Mouse (Mus musculus) T-helper 2 cell (primary cell): Measurements from ENCODE around the gene Actl6b.

Experiments
- in situ Hi-C: fragments of 300-600 bp; cut with MboI, MseI; formaldehyde crosslinking; loops from one replicate; pipeline ENCODE4 v1.15.1; 2025; ENCODE audit warnings: high pct_unique_total_duplicates

The Actl6b gene

GRCm38 (mm10) chr5:137528247-137528968 is 24.9 kb upstream of the Actl6b start:
- in situ Hi-C loops: no loop called here

DNA sequence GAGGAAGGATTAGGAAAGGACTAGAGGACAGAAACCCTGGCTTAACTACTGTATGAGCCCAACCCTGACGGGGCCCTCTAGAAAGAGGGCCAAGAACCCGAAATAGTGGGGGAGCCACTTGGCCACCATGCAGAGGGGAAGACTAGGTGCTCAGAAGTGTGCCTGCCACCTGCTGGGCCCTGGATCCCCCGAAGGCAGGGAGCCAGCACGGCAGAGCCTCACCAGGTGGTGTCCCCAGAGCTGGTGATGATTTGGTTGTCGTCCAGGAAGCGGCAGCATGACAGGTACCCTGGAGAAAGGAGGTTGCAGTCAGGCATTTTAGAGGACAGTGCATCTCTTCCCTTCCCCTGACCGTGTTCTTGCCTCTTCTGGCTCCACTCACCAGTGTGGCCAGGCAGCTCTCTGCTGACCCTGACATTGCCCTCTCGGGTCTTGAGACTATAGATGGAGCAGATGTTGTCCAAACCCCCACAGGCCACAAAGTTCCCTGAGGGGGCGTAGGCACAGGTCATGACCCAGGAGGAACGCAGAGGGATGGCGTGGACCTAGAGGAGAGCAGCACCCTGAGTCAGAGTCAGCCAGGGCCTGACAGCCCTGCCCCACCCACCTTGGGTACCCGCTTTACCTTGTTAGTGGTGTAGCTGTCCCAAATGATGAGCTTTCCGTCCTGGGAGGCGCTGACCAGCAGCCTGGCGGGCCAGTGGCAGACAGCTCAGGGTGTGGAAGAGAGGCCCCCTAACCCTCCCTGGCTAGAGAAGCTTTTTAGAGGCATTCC is 23.9 kb upstream of the Actl6b start:
- in situ Hi-C loops: no loop called here

DNA sequence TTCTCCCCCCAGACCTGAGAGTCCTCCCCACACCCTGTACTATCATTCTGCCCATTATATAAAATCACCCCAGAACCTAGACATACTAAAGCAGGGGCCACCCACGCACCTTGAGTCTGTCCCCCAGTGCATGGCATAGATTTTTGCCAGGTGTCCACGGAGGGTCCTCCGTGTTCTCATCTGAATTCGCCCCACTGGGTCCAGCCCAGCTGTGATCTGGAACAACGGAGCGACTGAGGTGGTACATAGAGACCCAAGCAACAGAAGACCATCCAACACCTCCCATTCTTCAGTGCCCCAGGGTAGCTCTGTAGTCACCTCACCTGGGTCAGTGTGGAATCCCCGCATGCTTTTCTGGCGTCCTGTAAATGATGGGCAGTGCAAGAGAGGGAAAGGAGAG is 23.2 kb upstream of the Actl6b start:
- in situ Hi-C loops: loop anchor here (5.0 kb wide), 2 partner anchors 67 to 247 kb away; partner anchors contain the start of gene Ppp1r35

- in situ Hi-C loops: loop anchor here (5.0 kb wide), 2 partner anchors 66 to 246 kb away; partner anchors contain the start of gene Ppp1r35
Observed at GRCm38 (mm10) chr5:137530588-137531413, 22.5 kb upstream of the Actl6b start.

DNA sequence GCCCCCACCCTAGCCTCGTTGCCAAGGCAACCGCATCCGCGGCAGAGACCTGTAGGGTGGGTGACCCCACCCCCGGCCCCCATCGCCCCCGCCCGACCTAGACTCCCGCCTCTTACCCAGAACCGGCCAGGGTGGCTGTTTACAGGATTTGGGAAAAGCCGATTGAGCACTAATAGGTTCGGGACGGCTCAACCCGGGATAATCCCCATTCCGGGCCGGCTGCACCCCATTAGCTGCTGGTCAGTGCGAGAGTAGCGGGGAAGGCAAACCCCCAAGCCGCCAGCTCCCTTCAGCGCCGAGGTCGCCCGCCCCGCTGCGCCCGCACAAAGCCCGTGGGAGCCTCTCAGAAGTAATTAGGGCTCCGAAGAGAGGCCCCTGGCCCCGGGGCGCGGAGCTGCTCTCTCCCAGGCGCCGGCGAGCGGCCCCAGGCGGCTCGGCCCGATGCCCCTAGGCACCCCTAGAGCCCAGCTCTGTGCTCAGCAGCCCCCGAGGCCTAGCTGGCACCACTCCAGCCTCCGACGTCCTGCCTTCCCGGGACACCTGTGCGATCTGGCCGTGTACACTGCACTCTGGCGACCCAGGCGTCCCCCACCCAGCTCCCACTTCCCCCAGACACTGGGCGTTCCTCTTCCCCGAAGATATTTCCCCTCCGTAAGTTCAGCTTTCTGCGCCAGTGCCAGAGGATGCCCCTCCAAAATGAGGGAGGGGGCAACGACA is 21.7 kb upstream of the Actl6b start:
- in situ Hi-C loops: loop anchor here (5.0 kb wide), 2 partner anchors 66 to 246 kb away; partner anchors contain the start of gene Ppp1r35

GRCm38 (mm10) chr5:137532131-137532807 is 21.0 kb upstream of the Actl6b start:
- in situ Hi-C loops: loop anchor here (5.0 kb wide), 2 partner anchors 65 to 245 kb away; partner anchors contain the start of gene Ppp1r35

DNA sequence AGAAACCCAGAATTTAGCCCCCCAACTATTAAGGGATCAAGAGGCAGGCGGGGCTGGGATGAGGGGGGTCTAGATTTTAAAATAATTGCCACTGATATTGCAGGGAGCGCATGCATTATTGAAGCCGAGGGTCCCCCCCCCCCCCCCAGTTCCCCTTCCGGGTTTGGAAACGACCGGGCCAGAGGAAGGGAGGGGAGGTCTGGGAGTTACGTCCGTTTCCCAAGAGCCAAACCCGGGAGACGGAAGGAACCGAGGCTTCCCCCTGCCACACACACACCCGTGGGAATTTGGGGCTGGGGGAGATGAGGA is 20.6 kb upstream of the Actl6b start:
- in situ Hi-C loops: loop anchor here (5.0 kb wide), 2 partner anchors 65 to 245 kb away; partner anchors contain the start of gene Ppp1r35

DNA sequence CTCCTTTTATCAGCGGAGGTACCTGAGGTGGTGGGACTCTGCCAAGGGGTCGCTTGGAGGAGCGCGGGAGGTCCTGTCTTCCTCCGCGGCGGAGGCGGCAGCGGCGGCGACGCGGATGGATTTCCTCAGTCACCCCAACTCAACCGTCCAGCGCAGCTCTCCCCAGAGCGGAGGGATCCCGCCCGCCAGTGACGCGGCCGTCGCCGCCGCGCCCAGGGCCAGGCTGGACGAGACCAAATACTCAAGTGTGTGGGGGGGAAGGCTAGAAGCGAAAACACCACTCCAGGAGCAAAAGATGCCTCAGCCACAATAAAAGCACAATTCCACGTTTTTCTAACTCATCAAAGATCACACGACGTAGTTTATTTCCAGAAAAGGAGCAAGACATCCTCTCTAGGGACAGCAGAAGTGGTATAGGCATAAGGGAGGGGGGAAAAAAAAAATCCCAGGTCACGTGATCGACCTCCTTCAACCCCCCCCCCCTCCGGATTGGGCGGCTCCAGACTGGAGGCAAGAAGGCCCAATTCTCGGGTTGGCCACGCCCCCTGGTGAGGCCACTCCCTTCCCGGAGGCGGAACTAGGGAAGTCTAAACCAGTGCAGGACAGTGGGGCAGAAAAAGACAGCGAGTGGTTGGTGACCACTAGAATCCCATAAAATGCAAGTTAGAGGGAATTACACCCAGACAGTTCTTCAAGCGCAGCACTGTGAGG is 20.0 kb upstream of the Actl6b start, which contains the start of the genes Epo and Gnb2:
Gene Epo (minus strand): TSS at position 126 of the 711 bp plus-strand sequence.
Gene Gnb2 (minus strand): TSS at position 394 of the 711 bp plus-strand sequence.
- in situ Hi-C loops: loop anchor here (5.0 kb wide), 2 partner anchors 64 to 244 kb away; partner anchors contain the start of gene Ppp1r35

GRCm38 (mm10) chr5:137534762-137535161 is 18.6 kb upstream of the Actl6b start:
- in situ Hi-C loops: loop anchor here (5.0 kb wide), 2 partner anchors 63 to 243 kb away; partner anchors contain the start of gene Ppp1r35

DNA sequence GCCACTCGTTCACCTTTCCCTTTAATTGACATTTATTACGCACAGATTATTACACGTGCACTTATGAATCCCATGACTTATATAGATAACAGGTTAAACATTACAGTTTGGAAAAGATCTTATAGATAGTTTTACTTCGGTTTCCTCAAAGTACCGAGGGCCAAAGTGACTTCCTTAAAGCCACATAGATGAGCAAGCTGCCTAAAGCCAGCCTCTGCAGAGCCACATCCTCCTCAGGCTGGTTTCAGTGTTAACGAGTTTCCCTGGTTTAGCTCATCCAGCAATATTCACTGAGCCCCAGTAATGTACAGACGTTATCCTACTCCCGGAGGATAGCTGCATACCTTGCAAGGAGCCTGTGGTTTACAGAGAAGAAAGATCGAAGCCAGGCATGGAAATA is 18.0 kb upstream of the Actl6b start:
- in situ Hi-C loops: no loop called here

- in situ Hi-C loops: no loop called here
Observed at GRCm38 (mm10) chr5:137537461-137537860, 15.9 kb upstream of the Actl6b start.

DNA sequence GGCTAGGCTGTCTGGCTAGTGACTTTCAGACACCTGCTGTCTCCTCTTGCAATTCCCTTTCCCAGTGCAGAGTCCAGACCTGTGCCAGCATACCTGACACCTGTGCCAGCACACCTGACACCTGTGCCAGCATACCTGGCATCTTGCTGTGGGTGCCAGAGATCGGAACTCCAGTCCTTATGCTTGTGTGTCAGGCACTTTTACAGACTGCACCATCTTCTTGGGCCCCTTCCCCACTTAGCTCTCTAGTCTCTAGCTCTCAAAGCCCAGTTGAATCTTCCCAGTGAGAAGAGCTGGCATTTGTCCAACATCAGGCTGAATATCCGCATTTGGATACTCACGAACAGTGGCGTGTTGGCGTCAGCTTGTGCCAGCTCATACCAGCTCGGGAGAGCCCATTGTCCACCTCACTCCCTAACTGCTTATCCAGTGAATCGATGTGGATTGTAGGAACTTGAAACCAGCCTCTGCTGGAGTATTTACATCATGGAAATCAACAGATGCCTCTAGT is 14.0 kb upstream of the Actl6b start:
- in situ Hi-C loops: no loop called here

GRCm38 (mm10) chr5:137540991-137541390 is 12.3 kb upstream of the Actl6b start:
- in situ Hi-C loops: no loop called here

DNA sequence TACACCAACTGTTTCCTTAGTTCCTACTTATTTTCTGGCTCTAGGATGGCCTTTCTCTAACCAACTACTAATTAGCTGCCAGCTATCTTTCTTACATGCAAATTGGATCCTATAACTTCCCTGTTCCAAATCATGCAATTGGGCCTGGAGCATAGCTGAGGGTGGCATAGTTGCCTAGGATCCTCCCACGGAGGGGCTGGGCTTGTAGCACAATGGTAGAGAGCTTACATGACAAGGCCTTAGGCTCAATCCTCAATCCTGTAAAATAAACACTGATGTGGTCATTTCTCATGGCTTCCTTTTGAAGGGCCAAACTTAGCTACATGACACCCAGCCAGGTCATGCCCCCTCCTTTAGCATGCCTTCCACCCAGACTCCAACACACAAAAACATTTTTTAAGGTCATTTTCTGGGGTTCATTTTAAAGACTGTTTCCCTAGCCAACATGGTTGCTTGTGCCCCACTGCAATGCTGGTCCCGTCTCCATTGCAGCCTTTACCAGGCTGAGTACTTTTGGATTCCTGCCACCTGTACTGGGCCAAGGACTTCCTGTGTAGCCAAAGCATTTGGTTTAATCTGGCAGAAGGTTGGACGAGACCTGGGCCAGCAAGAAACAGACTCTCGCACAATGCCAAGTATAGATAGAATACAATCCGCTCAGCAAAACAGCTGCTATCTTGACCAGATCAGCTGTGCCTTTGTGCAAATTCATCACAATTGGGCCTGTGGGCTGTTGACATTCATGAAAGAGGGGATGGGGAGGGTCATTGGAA is 11.4 kb upstream of the Actl6b start:
- in situ Hi-C loops: no loop called here

- in situ Hi-C loops: no loop called here
Observed at GRCm38 (mm10) chr5:137544926-137545325, 8.4 kb upstream of the Actl6b start.

DNA sequence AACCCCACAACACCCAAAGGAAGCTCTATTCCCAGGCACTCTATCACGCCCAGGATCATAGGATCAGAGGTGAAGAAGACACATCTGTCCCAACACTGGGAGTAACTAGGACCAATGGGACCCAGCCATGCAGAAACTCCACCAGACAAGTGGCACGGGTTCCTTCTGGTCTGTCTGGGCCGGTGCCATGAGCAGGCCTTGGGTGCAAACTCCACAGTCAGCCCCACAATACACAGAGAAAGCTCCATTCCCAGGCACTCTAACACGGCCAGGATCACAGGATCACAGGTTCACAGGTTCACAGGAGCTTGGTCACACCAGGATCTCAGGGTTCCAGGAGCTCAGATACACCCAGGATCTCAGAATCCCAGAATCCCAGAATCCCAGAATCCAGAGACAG is 7.7 kb upstream of the Actl6b start:
- in situ Hi-C loops: no loop called here

GRCm38 (mm10) chr5:137549840-137550239 is 3.5 kb upstream of the Actl6b start:
- in situ Hi-C loops: no loop called here

- in situ Hi-C loops: no loop called here
Observed at GRCm38 (mm10) chr5:137551119-137551518, 2.2 kb upstream of the Actl6b start.

DNA sequence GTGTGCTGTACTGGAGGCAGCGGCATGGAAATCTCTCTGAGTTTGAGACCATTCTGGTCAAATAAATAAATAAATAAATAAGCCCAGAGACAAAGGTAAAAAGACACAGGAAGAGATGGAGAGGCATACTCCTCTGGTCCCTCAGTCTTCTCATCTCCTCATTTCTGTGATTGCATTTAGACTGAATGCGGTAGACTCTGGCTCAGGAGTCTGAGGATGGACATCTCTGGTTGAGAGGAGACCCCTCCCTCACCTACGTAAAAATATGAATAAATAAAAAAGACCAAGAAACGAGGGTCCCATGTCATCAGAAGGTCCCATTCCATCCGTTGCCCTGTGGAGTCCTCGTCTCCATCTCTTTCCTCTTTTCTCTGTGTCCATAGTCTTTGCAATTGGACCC is 317 bp upstream of the Actl6b start:
- in situ Hi-C loops: no loop called here
